Mouse (Mus musculus): ENCODE measurements around the gene Ubl3. TPM values are rescaled to one million over a fixed set of nuclear protein-coding genes. Genes with fewer than 3 reads are reported as not detected.

Ubl3 gene
- polyA plus RNA-seq, 1 experiment from 2014 or later: 82.9 TPM

- H3K4me1 ChIP-seq (replicated peaks): peaks cover 5% of the 10 kb centered on the region; the same call in 1 of the 2 replicates
- H3K36me3 ChIP-seq: peaks cover 14% of the 10 kb centered on the region; the same call in 1 of the 2 replicates
- H3K9ac ChIP-seq: no peak overlapping the region
- no peak overlapping the region for H3K27ac ChIP-seq
- no peak overlapping the region for H3K4me3 ChIP-seq (replicated peaks)
- ATAC-seq: no peak
- no peaks in the 10 kb centered on the region for H3K27me3 ChIP-seq (replicated peaks)
- 75% methylated on average over 2 of the region's 2 CpGs for WGBS
- no peaks in the 10 kb centered on the region for H3K9me3 ChIP-seq
- no peak overlapping the region for H3K4me2 ChIP-seq (replicated peaks)
Measured at GRCm38 (mm10) chr5:148510265-148510664, 42.3 kb downstream of the Ubl3 start.

- H3K4me3 ChIP-seq (replicated peaks): no peak overlapping the region
- no peaks in the 10 kb centered on the region for H3K9me3 ChIP-seq
- peaks cover 5% of the 10 kb centered on the region; the same call in 1 of the 2 replicates for H3K4me1 ChIP-seq (replicated peaks)
- H3K9ac ChIP-seq: no peak overlapping the region
- H3K36me3 ChIP-seq: peaks cover 16% of the 10 kb centered on the region; the same call in 1 of the 2 replicates
- 70% methylated on average over 7 of the region's 7 CpGs for WGBS
- ATAC-seq: no peak
- no peaks in the 10 kb centered on the region for H3K27me3 ChIP-seq (replicated peaks)
- H3K27ac ChIP-seq: no peak overlapping the region
- no peak overlapping the region for H3K4me2 ChIP-seq (replicated peaks)
Measured at GRCm38 (mm10) chr5:148509731-148510130, 42.9 kb downstream of the Ubl3 start.

GRCm38 (mm10) chr5:148508901-148509604 is 43.5 kb downstream of the Ubl3 start:
- Histone ChIP-seq H3K9ac (no peak overlapping the region), H3K27me3 (replicated peaks) (no peaks in the 10 kb centered on the region), H3K36me3 (peaks cover 16% of the 10 kb centered on the region; the same call in 1 of the 2 replicates), H3K4me2 (replicated peaks) (no peak overlapping the region), H3K4me3 (replicated peaks) (no peak overlapping the region), H3K9me3 (no peaks in the 10 kb centered on the region), H3K4me1 (replicated peaks) (peaks cover 5% of the 10 kb centered on the region; the same call in 1 of the 2 replicates), H3K27ac (no peak overlapping the region)
- 0 out of 2 replicates have a peak, but pooled peaks have one; percentile 49 for ATAC-seq
- 72% methylated on average over 11 of the region's 11 CpGs for WGBS

GRCm38 (mm10) chr5:148505381-148505780 is 47.2 kb downstream of the Ubl3 start:
- Histone ChIP-seq H3K36me3 (peaks cover 16% of the 10 kb centered on the region; the same call in 1 of the 2 replicates), H3K27me3 (replicated peaks) (no peaks in the 10 kb centered on the region), H3K27ac (no peak overlapping the region), H3K4me3 (replicated peaks) (no peak overlapping the region), H3K9me3 (no peaks in the 10 kb centered on the region), H3K4me1 (replicated peaks) (peaks cover 5% of the 10 kb centered on the region; the same call in 1 of the 2 replicates), H3K9ac (no peak overlapping the region), H3K4me2 (replicated peaks) (no peak overlapping the region)
- WGBS: 95% methylated on average over 17 of the region's 17 CpGs
- ATAC-seq: no peak

GRCm38 (mm10) chr5:148502237-148502636 is 50.4 kb downstream of the Ubl3 start:
- Histone ChIP-seq H3K27me3 (replicated peaks) (no peaks in the 10 kb centered on the region), H3K9ac (no peak overlapping the region), H3K4me3 (replicated peaks) (no peak overlapping the region), H3K4me2 (replicated peaks) (no peak overlapping the region), H3K9me3 (no peaks in the 10 kb centered on the region), H3K4me1 (replicated peaks) (no peaks in the 10 kb centered on the region; the same call in 1 of the 2 replicates), H3K27ac (no peak overlapping the region), H3K36me3 (peaks cover 13% of the 10 kb centered on the region; the same call in 1 of the 2 replicates)
- 94% methylated on average over 6 of the region's 6 CpGs for WGBS
- ATAC-seq: no peak

- Histone ChIP-seq H3K9ac (no peak overlapping the region), H3K36me3 (peaks cover 12% of the 10 kb centered on the region; the same call in 1 of the 2 replicates), H3K4me3 (replicated peaks) (no peak overlapping the region), H3K9me3 (no peaks in the 10 kb centered on the region), H3K4me1 (replicated peaks) (no peaks in the 10 kb centered on the region; the same call in 1 of the 2 replicates), H3K4me2 (replicated peaks) (no peak overlapping the region), H3K27ac (no peak overlapping the region), H3K27me3 (replicated peaks) (no peaks in the 10 kb centered on the region)
- no peak for ATAC-seq
- 86% methylated on average over 6 of the region's 6 CpGs for WGBS
Measured at GRCm38 (mm10) chr5:148501228-148501957, 51.2 kb downstream of the Ubl3 start.

GRCm38 (mm10) chr5:148500516-148500915 is 52.1 kb downstream of the Ubl3 start:
- H3K9me3 ChIP-seq: no peaks in the 10 kb centered on the region
- H3K4me1 ChIP-seq (replicated peaks): no peaks in the 10 kb centered on the region; the same call in 1 of the 2 replicates
- H3K4me3 ChIP-seq (replicated peaks): no peak overlapping the region
- 73% methylated on average over 8 of the region's 8 CpGs for WGBS
- ATAC-seq: no peak
- H3K36me3 ChIP-seq: peaks cover 4% of the 10 kb centered on the region; the same call in 1 of the 2 replicates
- no peak overlapping the region for H3K27ac ChIP-seq
- no peaks in the 10 kb centered on the region for H3K27me3 ChIP-seq (replicated peaks)
- no peak overlapping the region for H3K4me2 ChIP-seq (replicated peaks)
- no peak overlapping the region for H3K9ac ChIP-seq

- H3K9me3 ChIP-seq: no peaks in the 10 kb centered on the region
- ATAC-seq: no peak
- no peaks in the 10 kb centered on the region for H3K27me3 ChIP-seq (replicated peaks)
- no peak overlapping the region for H3K9ac ChIP-seq
- no peak overlapping the region for H3K4me2 ChIP-seq (replicated peaks)
- H3K27ac ChIP-seq: no peak overlapping the region
- H3K4me3 ChIP-seq (replicated peaks): no peak overlapping the region
- no peaks in the 10 kb centered on the region for H3K36me3 ChIP-seq
- WGBS: 63% methylated on average over 5 of the region's 5 CpGs
- H3K4me1 ChIP-seq (replicated peaks): no peaks in the 10 kb centered on the region; the same call in 1 of the 2 replicates
Measured at GRCm38 (mm10) chr5:148499616-148500015, 53.0 kb downstream of the Ubl3 start.

- WGBS: 90% methylated on average over 6 of the region's 6 CpGs
- Histone ChIP-seq H3K4me2 (replicated peaks) (no peak overlapping the region), H3K27me3 (replicated peaks) (no peaks in the 10 kb centered on the region), H3K9ac (no peak overlapping the region), H3K36me3 (no peaks in the 10 kb centered on the region), H3K9me3 (no peaks in the 10 kb centered on the region), H3K4me3 (replicated peaks) (no peak overlapping the region), H3K4me1 (replicated peaks) (no peaks in the 10 kb centered on the region; the same call in 1 of the 2 replicates), H3K27ac (no peak overlapping the region)
- no peak for ATAC-seq
Measured at GRCm38 (mm10) chr5:148495991-148496390, 56.6 kb downstream of the Ubl3 start.

- peak; percentile 79 for ATAC-seq
- 44% methylated on average over 10 of the region's 10 CpGs for WGBS
- Histone ChIP-seq H3K9me3 (no peaks in the 10 kb centered on the region), H3K36me3 (no peaks in the 10 kb centered on the region), H3K27me3 (replicated peaks) (no peaks in the 10 kb centered on the region), H3K4me3 (replicated peaks) (no peak overlapping the region), H3K4me1 (replicated peaks) (no peaks in the 10 kb centered on the region; the same call in 1 of the 2 replicates), H3K27ac (no peak overlapping the region), H3K4me2 (replicated peaks) (peak overlapping the region; percentile 22; the same call in 1 of the 2 replicates), H3K9ac (no peak overlapping the region)
Measured at GRCm38 (mm10) chr5:148495173-148495572, 57.4 kb downstream of the Ubl3 start.

GRCm38 (mm10) chr5:148494249-148494648 is 58.3 kb downstream of the Ubl3 start:
- ATAC-seq: no peak
- H3K4me3 ChIP-seq (replicated peaks): no peak overlapping the region
- no peak overlapping the region for H3K4me2 ChIP-seq (replicated peaks)
- no peaks in the 10 kb centered on the region for H3K9me3 ChIP-seq
- no peak overlapping the region for H3K9ac ChIP-seq
- H3K27me3 ChIP-seq (replicated peaks): no peaks in the 10 kb centered on the region
- H3K27ac ChIP-seq: no peak overlapping the region
- H3K4me1 ChIP-seq (replicated peaks): peaks cover 3% of the 10 kb centered on the region; the same call in 1 of the 2 replicates
- H3K36me3 ChIP-seq: no peaks in the 10 kb centered on the region
- WGBS: 91% methylated on average over 5 of the region's 5 CpGs

- Histone ChIP-seq H3K4me1 (replicated peaks) (peaks cover 3% of the 10 kb centered on the region; the same call in 1 of the 2 replicates), H3K4me2 (replicated peaks) (no peak overlapping the region), H3K9ac (no peak overlapping the region), H3K27me3 (replicated peaks) (no peaks in the 10 kb centered on the region), H3K36me3 (no peaks in the 10 kb centered on the region), H3K4me3 (replicated peaks) (no peak overlapping the region), H3K27ac (no peak overlapping the region), H3K9me3 (no peaks in the 10 kb centered on the region)
- no peak for ATAC-seq
- 90% methylated on average over 4 of the region's 4 CpGs for WGBS
Measured at GRCm38 (mm10) chr5:148493025-148493424, 59.6 kb downstream of the Ubl3 start.

Data from intestine, embryonic 15.5 days (tissue).